Mouse (Mus musculus): Measurements from ENCODE around the gene Olfr594.
"Not testable (repeated sequence)": the region's sequence is repeated elsewhere in the genome, so short reads cannot be mapped to it uniquely, and the experiment has no call there.

The Olfr594 gene

DNA sequence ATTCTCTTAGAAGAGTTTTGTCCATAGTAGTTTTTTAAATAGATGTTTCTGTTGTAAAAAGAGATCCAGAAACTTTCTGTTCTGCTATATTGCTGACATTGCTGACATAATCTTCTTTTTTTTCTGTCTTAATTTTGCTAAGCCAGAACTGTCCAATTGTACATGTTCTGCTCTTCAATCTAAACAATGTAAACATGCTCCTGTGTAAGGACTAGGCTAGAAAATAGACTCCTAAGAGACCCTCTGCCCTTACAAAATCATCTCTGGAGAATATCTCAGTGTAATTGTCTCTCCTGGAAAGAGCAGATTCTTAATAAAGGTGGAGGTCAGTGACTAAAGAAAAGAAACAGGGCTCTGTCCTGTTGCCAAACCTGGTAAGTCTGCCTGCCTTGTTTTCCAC is at the start of gene Olfr594:
Olfr594 (plus strand) TSS at position 301 of the 400 bp plus-strand sequence.
- DNase-seq (ENCODE audit: low read depth) = no peak

- DNase-seq (ENCODE audit: low read depth) = no peak
These were observed 47.1 kb upstream of the Olfr594 start for GRCm38 (mm10) chr7:103169697-103170096.

DNA sequence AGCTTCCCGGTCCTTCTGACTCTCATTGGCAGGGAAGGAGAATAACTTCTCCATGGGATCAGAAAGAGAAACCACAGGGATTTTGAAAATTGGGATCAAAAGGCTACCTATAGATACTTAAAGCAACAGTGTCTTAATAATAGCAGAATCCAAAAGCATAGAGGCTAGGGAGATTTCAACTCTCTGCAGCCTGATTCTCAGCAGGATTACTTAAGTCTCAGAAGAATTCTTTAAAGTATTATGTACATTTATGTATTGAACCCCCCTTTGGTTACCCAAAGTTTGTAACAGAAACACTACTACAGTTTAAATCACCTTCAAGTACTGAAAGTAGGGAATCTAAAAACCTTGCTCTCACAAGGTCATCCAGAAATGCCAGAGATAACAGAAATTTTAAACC is 38.6 kb upstream of the Olfr594 start, which contains the start of gene Olfr591:
Olfr591 (minus strand) TSS at position 101 of the 400 bp plus-strand sequence.
- DNase-seq (ENCODE audit: low read depth) = no peak

- DNase-seq (ENCODE audit: low read depth) = not testable (repeated sequence)
These were observed 32.3 kb upstream of the Olfr594 start, which contains the start of gene Olfr592 for GRCm38 (mm10) chr7:103184503-103184902. Gene Olfr592 (plus strand): TSS chr7:103184803.

DNA sequence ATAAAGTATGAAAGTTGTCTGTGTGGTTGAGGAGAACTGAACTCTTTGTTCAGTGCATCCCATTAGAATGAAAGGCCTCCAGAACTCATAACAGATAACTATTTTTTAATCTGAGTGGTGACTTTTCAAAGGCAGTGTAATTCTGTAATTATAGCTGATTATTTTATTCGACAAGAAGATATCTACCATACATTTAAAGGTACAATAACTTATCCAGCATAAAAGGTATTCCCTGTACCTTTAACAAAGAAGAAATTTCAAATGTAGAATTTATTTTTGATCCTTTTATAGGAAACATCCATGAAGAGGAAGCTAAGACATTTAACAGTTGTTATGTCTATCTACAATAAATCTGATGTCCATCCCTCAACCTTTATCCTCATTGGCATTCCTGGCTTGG is 5.2 kb upstream of the Olfr594 start, which contains the start of gene Olfr593:
Olfr593 (plus strand) TSS at position 301 of the 400 bp plus-strand sequence.
- no peak for DNase-seq (ENCODE audit: low read depth)

- not testable (repeated sequence) for DNase-seq (ENCODE audit: low read depth)
These were observed 4.7 kb upstream of the Olfr594 start for GRCm38 (mm10) chr7:103212050-103212449.

GRCm38 (mm10) chr7:103252405-103252804 is 35.6 kb downstream of the Olfr594 start, which contains the start of gene Usp17ld:
Gene Usp17ld (minus strand): TSS chr7:103252505.
- not testable (repeated sequence) for DNase-seq (ENCODE audit: low read depth)
